Mouse (Mus musculus): ENCODE data around the gene Rps8.

DNA sequence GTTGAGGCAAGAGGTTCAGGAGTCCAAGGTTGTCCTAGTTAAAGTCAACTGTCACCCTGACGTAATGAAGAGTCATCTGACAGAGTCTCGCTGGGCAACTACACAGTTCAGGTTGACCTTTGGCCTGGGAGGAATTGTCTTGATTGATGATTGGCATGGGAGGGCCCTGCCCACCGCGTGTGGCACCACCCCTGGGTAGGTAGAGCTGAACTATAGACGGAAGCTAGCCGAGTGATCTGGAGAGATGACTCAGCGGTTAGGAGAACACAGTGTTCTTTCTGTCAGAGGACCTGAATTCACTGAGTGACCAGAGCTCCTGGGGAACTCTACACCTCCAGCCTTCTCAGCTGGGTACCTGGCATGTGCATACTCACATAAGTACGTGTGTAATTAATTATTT is 20.0 kb downstream of the Rps8 start:
- TF ChIP-seq CTCF (IDR thresholded peaks at IDR 0.05; ENCODE audit: extremely low read depth, insufficient read depth, insufficient read length, insufficient replicate concordance) (no peak), POLR2A (IDR thresholded peaks at IDR 0.05; ENCODE audit: low read depth, low read length) (no peak)
